Mouse (Mus musculus) thymus, postnatal 4 days (tissue): ENCODE data around the gene Gse1.
"Not testable (repeated sequence)": the region's sequence is repeated elsewhere in the genome, so short reads cannot be mapped to it uniquely, and the experiment has no call there.

Source experiments
- DNase-seq: peaks from one replicate; pipeline ENCODE4 v3.0.0; 2021

Gene Gse1

DNA sequence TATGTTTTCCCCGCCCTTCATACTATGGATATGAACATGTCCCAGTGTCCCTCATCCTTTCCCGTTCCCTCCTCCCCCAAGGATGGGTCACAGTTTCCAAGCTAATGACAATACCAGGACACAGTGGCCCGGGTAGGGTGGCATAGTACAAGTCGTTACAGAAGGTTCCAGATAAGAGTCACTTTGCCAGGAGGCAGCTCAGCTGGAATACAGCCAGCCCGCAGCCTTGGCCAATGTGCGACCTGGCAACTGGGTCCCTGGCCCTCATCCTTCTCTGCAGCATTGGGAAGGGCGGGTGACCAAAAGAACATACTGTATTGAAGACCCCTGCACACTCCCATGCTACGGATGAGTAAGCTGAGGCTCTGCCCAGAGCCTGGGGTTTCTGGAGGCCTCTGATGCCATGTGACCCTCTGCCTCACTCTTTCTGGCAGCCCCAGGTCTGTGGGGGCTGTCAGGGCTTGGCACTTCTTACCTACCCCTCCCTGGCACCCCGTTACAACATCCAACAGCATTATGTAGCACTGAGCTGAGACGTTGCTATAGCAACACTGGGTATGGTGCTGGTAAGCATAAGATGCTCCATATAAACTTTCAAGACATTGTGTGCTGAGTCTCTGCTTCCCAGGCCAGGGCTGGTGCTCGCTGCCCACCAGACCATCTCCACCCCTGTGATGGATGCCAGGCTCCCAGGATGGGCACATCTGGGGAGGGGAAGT lies 100.9 kb downstream of the Gse1 start:
- no peak for DNase-seq

DNA sequence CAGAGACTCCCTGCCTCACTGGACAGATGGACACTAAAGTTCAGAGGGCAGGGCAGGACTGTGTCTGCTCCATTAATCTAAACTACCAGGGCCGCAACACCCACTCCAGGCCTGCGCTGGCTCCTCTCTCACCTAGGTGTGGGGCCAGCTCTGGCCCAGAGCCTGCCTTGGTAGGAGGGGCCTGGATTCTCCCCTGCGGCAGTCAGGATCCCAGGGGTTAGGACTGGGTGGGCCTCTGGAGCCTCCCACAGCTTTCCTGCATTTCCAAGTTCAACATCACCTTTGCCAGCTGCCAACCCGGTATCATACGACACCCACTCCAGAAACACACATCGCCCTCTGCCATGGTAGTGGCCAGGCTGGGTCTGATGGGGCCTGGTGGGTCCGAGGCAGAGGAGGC lies 102.8 kb downstream of the Gse1 start:
- no peak for DNase-seq

DNA sequence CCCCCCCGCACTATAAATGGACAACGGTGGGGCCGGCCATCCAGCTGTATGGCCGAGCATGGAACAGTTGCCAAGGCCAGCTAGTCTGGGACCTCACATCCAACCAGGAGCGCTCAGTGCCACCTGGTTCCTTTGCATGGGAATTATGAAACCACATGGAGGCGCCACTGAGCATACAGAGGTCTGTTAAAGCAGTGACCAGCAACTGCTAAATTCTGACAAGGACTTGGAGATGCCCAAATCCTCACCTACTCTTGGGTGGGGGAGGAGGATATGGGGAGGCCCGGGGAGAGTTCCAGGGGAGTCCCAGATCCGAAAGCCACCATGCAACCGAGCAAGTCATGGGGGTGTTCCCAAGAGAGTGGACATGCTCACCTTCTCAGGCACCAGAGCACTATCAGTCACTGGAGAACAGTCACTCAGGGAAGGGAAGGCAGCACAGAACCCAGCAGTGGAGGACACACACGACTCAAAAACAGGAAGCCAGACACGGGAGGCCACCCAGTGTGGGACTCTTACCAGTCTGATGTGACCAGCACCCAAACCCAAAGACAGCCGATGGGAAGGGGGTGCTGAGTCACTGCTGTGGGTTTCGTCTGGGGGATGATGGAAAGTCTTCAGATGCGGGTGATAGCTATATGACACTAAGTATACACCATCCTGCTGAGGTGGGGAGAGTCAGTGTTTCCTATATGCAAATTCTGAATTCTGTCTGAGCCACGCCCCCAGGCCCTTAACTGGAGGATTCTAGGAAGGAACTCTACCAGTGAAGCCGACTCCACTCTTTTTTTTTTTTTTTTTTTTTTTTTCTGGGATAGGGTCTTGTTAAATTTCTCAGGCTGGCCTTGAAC lies 104.3 kb downstream of the Gse1 start:
- DNase-seq = peak; percentile 73

DNA sequence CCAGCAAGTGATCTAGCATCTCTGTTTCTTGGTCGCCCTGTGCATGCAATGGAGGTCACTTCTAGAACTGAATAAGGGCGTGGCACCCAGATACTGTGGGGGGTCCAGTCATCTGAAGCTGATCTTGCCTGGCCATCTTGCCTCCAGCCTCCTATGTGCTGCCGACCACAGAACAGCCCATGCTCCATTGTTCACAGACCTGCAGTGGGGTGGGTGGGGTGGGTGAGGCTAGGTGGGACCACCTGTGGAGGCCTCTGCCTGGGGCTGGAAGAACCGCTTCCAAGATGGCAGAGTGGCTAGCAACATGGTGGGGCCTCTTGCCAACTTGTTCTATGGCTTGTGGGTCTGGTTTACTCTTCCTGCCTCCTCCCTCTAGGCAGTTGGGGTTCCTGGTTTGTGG lies 105.4 kb downstream of the Gse1 start:
- no peak for DNase-seq

DNA sequence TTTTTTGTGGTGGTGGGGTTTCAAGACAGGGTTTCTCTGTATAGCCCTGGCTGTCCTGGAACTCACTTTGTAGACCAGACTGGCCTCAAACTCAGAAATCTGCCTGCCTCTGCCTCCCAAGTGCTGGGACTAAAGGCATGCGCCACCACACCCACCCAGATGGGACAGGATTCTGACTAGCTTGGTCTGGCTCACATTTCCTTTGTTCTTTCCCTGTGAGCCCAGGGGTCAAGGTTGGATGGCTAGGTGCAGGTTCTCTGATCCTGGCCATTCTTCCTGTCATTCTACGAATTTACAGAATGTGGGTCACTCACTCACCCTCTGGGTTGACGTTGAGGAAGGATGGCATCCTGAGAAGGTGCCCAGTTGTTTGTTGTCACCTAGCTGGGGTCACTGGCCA lies 106.0 kb downstream of the Gse1 start:
- not testable (repeated sequence) for DNase-seq

DNA sequence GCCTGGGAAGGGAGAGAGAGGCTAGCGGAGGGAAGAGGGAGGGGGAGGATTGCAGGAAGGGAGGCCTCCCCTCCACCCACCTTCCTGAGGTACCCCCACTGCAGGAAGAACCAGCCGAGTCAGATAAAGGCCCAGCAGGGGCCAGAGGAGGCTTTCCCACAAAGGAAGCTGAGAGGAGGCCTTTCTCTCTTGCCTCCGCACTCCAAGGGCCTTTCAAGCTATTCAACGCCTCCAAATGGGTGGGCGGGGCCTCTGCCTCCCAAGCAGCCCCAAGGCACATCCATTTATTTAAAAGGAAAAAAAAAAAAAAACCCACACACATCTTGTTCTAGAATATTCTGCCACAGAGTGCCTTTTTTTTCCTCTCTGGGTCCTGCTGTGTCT lies 106.6 kb downstream of the Gse1 start:
- peak; percentile 55 for DNase-seq

DNA sequence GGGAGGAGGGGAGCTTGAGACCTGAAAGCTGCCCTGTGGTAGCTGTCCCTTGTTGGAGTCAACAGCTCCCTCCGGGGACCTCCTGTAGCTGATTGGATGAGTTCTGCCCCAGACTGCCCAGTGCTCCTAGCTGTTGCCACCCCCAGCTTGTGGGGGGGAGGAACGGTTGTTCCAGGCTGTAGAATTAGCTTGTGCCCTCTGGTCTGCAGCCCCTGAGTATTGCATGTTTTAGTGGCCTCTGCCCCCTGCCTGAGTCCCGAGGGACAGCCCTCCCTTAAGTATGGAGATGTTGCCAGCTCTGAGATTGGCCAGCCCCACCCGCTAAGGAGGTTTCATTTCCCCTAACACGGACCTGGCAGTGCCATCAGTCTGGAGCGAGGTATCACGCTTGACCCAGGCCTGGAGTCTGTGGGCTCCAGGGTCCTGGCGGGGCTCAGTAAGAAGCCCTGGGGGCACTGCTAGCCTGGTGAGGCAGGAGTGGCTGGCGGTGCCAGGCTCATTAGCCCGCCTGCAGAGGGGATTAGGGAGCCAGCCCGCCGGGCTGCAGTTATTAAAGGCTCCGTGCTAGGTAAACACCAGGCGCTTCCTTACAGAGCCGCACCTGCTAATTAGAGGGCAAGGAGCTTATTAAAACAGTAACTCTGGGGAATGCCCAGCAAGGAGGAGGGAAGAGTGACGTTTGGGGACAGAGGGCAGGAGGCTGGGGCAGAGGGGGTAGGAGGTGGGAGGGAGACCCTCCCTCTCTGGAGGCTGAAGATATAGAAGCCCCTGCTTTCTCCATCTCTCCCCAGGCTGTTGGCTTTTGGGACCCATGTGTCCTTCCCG lies 107.2 kb downstream of the Gse1 start:
- no peak for DNase-seq

DNA sequence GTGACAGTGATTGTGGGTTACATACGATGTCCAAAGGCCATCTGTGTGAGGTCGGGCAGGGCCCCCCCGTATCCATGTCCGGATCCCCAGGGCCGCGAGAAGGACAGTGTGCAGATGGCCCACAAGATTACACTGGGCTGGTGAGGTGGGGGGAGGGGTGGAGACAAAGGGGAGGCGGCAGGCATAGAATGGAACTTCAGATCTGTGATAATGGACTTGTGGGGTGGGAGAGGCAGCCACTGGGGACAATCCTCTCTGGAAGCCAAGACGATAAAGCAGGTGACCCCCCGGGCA lies 107.8 kb downstream of the Gse1 start:
- no peak for DNase-seq

DNA sequence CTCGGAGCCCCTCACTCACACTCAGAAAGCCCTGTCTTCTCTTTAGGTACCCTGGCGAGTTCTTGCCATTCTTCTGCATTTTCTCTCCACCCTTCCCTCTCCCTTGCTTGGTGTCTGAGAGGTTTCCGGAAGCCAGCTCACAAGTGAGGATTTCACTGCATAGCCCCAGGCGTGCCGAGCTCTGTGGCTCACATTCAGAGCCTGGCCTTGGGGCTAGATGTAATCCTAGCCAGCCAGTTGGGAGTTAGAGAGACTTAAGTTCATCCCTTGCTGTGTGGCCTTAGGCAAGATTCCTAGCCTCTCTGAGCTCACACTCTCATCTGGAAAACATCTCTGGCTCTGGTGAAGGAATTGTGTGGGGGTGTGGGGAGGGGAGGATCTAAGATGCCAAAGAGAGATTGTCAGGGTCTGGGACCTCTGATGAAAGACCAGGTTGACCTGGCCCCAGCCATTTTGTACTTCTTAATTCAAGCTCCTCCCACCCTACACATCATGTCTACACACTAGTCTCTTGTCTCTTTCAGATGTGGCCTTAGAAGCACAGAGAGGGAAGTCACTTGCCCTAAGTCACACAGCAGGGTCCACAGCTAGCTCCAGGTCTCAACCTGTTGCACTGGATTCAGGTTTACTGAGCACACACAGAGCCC lies 108.8 kb downstream of the Gse1 start:
- DNase-seq = peak; percentile 54

DNA sequence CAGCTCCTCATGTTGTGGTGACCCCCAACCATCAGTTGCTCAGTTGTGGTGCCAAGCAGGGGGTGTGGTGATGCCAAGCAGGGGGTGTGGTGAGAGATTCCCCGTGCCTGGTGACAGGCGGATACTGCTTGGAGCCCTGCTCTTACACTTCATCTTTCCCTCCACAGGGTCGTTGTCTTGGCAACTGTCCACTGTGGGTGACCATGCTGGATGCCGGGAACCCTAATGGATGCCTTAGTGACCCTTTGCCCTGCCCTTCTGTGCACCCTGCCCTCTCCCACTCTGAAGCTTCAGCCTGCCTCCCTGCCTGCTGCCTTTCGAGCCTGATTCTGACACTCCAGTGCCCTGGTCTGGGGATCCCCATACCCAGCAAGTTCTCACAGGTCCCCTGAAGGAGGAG lies 109.4 kb downstream of the Gse1 start:
- no peak for DNase-seq

DNA sequence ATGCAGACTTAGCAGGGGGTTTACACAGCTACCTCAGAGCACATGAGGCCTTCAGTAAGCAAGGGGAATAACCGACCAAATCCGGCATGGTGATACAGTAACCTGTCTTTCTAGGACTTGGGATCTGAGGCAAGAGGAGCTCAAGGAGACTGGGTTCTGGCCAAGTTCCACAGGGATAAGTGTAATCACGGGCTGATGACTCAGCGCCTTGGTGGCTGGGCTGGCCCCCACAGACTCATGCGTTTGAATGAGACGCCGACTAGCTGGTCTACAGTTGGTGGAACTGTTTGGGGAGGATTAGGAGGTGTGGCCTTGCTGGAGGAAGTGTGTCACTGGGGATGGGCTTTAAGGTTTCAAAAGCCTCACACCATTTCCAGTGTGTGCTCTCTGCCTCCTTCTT lies 110.4 kb downstream of the Gse1 start:
- no peak for DNase-seq

DNA sequence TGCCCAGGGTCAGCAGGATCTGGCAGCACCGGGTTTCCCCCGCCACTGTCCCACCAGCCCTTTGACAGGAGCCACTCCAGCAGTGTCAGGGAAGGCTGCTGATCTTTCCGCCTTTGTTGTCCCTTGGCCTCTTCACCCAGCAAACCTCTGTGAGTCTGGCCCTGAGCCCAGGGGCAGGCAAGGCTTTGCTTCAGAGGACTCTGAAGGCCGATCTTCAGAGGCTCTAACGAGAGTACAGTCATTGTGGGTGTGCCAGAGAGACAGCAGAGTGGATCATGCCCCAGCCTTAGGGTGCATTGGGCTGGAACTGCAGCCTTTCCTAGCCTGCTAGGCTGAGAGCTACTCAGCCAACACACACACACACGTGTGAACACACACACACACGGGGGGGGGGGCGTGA lies 111.5 kb downstream of the Gse1 start:
- DNase-seq = no peak

DNA sequence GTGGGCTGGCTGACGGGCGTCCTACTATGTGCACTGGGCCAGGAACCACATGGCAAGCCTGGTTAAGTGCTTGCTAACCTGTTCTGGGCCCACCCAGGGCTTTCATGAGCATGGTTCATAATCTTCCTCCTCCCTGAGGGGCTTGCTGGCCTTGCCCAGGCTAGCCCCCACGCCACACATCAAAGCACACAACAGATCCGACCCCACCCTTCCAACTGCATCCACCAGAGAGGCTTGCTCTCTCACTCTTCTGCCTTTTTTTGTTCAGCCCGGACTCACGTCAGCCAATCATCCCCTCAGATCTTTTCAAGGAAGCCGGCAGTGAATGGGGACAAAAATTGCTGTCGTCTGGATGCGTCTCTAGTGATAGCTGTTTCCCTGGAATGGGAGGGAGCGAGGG lies 112.9 kb downstream of the Gse1 start:
- DNase-seq = no peak

DNA sequence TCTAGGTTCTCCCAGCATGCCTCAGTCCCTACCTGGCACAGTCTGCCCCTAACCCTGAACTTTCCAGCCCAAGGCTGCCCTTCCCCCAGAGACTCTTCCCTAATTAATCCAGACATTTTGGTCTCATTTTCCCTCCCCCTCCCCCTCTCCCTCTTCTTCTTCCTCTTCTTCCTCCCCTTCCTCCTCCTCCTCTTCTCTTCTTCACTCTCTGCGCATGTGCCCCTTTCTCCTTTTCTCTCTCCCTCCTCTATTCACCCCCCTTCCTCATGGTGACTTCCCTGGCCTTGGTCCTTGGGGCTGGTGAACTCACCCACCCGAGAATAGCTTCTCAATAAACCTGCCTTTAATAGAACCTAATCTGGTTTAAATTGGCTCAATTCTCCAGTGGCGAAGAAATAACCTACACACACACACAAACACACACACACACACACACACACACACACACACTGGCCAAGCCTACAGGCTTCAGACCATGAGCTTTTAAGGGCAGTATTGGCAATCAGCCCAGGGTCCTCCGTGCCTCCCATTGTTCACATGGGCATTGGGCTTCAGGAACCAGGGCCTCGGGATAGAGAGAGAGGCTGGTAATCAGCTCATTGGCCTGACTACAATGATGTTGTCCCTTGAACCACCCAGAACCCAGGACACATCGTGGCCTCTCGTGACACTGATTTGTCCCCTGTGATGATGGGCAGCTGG lies 114.7 kb downstream of the Gse1 start:
- DNase-seq = no peak

DNA sequence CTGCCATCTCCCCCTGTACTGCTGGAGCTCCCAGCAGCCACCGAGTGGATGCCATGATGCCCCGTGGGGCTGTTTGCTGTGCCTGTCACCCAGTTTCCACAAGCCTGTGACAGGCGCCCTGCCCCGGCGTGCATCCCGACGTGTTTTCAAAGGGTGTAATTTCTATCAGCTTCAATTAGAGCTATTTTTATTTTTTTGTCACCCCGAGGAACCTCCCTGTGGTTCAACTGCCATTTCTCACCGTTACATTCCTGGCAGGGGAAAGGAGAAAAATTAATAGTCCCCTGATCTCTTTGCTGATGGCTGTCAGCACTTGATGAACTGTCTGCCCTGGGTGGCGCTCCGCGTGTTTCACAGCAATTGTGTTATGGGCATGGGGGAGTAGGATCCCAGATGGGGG lies 115.3 kb downstream of the Gse1 start:
- peak; percentile 50 for DNase-seq

DNA sequence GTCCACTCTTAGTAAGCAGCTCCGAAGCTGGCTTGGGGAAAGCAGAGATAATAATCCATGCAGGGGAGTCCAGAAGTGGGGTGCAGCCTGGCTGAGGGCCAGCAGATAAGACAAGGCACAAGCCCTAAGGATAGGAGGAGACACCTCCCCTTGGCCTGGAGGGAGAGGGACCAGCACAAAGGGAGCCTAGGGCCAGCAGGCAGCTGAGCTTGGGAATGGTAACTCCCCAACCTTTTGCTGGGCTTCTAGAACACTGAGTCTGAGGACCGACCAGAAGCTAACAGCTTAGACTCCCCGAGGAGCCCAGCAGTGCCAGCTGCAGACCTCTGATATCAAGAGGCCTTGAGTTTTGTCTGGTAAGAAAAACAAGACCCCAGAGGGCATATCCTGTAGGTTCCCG lies 115.9 kb downstream of the Gse1 start:
- peak; percentile 48 for DNase-seq

DNA sequence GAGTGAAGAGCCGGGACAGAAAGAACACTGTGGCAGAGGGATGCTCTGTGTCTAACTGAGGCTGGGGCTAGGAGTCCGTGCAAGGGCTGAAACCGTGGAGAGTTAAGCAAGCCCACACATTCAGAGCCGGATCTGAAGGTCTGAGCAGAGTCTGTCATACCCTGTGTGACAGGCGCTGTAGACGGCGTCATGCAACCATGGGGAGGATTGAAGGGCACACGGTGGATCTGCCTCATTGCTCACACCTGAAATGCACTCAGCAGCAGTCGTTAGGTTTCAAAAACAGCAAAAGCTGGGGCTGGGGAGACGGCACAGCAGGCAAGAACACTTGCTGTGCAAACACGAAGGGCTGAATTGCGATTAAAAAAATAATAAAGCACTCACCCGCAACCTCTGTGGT lies 116.3 kb downstream of the Gse1 start:
- no peak for DNase-seq

DNA sequence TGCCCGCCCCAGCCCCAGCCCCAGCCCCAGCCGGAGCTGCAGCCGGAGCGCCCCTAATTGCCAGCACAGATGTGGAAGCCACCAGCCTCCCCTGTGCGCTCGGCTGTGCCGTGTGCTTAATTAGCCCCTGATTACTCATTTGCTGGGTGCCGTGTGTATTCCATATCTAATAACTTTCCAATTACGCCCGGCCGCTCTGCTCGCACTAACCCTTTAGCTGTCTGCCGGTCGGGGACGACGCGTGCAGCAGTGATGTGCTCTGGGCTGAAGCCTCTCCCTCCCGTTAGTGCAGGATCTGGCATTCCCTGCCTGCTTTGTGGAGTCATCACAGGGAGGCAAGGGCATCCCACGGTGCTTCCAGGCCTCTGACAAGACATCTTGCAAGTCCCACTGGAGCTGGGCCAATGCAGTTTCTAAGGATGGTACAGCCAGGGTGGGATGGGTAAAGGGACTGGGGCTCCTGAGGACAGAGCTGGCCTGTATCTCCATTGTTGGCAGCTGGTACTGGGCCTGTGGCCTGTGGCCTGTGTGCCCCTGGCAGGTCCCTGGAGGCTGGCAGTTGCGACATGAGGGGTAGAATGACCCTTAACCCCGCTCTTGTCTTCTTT lies 119.6 kb downstream of the Gse1 start:
- no peak for DNase-seq

DNA sequence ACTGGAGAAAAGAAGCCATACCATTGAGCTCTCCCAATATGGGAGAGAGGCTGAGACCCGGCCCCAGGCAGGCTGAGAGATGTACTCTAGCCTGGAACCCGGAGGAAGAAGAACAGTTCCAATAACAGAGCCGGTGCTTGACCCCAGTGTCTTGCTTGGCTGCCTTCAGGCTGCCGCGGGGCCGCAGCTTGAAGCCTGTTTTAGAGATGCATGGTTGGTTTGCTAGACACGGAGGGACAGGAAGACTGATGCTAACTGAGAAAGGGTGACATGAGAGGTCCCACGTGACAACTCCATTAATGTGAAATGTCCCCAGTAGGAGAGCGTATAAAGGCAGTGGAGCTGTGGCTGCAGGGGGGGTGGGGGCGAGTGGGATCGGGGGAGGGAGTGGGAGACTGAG lies 120.7 kb downstream of the Gse1 start:
- no peak for DNase-seq

DNA sequence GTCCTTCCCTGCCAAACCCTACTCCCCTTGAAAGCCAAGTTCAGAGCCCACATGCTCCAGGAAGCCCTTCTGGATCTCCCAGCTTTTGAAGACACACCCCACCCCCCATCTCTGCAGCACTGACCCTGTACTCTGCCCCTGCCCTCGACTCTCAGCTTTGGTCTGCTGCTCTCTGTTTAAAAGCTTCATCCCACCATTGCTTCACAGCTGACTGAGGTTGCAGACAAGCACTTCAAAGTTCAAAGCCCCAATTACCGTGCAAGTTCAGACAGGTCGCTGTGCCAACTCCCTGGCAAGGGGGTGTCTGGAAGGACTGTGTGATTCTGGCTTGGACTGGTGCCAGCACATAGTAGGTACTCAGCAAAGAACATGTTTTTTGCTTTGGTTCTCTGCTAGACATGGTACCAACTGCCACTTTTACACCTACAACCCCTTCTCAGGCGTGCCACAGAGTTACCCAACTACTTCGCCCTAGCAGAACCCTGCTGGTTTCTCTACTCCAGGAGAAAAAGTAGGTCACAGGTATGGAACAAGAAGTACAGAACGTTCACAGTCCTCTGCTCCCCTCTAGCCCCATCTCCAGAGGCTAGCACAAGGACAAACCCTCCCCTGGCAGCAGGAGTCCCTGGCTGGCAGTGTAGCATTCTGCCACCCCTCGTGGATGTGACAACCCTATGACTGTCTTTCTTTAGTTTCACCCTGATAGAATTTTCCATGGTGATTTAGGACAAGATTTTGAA lies 123.2 kb downstream of the Gse1 start:
- no peak for DNase-seq

DNA sequence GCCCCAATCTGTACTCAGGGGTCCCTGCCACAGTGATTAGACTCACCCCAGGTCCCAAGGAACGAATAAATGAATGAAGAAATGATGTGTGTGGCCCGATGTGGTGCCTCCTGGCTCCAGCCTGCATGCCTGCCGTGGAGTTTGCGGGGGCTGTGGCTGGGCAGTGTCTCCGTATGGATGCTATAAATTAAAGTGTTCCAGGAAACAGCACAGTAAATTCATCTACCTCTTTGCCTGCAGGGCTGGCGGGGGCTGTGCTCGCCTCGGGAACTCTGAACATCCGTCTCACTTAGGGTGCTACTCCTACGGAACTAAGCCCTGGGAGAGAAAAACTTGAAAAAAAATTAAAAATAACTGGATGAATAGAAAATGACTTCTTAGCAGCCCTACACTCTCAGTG lies 123.8 kb downstream of the Gse1 start:
- DNase-seq = no peak

DNA sequence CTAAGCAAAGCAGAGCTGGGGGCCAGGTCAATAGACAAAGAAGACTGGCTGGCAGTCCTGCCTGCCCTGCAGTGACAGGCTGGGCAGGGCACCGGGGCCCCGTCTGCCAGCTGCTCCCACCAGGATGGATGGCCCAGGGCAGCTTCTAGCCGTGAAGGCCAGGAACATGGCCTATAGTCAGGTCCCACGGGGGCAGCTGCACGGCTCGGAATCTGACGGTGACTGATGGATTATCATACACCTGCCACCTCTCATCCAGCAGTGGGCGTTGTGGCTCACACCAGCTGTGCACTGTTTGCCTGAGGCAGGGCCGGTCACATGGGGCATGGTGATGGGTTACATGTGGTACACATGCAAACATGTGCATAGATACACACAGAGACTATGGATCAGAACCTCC lies 127.8 kb downstream of the Gse1 start:
- no peak for DNase-seq
